Mouse (Mus musculus) embryonic fibroblast, embryonic 13.5 days (primary cell): ENCODE measurements around the gene Sh2b3. TPM values are rescaled to one million over a fixed set of nuclear protein-coding genes. Genes with fewer than 3 reads are reported as not detected.

ENCODE experiments used
- H3K27ac ChIP-seq: 2 replicates; pipeline ENCODE4 v1.5.1; 2012; ENCODE audit warnings: low read length, control low read depth, inconsistent platforms; ENCODE audit not compliant: insufficient read depth
- H3K4me1 ChIP-seq: 2 replicates; pipeline ENCODE4 v1.6.1; 2011; ENCODE audit warnings: low read length; ENCODE audit not compliant: control insufficient read depth, insufficient read depth
- H3K4me3 ChIP-seq: 2 replicates; pipeline ENCODE4 v1.5.1; 2011; ENCODE audit warnings: mild to moderate bottlenecking, control low read depth, low read length; ENCODE audit not compliant: insufficient read depth
- CTCF ChIP-seq: IDR thresholded peaks from 2 replicates; pipeline ENCODE4 v1.5.1; 2011; ENCODE audit warnings: mild to moderate bottlenecking, control low read depth, low read length, moderate library complexity, borderline replicate concordance; ENCODE audit not compliant: insufficient read depth
- POLR2A ChIP-seq: IDR thresholded peaks from 2 replicates; pipeline ENCODE4 v1.6.1; 2011; ENCODE audit warnings: low read depth, mild to moderate bottlenecking, control low read depth, low read length, moderate library complexity
- polyA plus RNA-seq: library from polyadenylated mRNA; stranded (reverse); fragments of >200 nt; gene quantifications from 2 replicates; pipeline ENCODE4 v1.2.4, GENCODE M21; 2011; ENCODE audit warnings: low read depth; ENCODE audit not compliant: missing spikeins, insufficient read length

Gene Sh2b3
- polyA plus RNA-seq, 1 experiment = 21.1 TPM

DNA sequence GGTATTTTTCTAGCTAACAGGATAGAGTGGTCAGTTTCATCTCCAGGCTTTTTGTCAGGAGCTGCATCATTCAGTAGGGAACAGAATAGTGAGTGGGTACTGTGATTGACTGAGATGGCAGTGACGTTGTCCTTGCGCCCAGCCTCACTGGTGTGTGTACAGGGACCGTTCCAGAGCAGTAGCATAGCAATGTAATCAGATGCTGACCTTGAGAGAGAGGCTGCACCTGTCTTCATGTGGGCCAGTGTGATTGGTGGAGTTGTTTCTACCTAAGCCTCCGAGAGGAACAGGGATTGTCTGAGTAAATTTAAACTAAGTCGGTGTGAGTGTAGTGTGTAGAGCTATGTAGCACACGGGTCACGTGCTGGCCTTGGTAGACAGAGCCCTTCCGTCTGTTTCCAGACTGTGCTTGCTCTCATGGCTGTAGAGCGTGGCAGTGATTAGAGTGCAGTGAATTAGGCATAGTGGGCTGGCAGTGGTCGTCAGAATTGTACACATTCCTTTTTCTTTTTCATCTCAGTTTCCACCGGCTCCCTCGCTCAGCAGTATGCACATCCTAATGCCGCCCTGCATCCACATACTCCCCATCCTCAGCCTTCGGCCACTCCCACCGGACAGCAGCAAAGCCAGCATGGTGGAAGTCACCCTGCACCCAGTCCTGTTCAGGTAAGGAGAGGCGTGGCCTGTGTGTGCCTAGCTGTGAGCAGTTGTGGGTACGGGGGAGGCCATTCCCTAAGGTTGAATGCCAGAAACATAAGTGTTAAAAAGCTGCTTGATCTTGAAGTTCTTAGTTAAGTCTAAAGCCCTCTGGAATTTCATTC, 26.9 kb downstream of the Sh2b3 start:
- H3K4me1 ChIP-seq = peaks cover 2% of the 10 kb centered on the region; the same call in 1 of the 2 replicates
- no peak overlapping the region for H3K4me3 ChIP-seq
- TF ChIP-seq POLR2A = no peak
- TF ChIP-seq CTCF = no peak
- H3K27ac ChIP-seq = no peak overlapping the region

GRCm38 (mm10) chr5:121809667-121810224, 27.7 kb downstream of the Sh2b3 start:
- Histone ChIP-seq H3K4me3 (no peak overlapping the region), H3K4me1 (peaks cover 2% of the 10 kb centered on the region; the same call in 1 of the 2 replicates)
- TF ChIP-seq POLR2A (no peak), CTCF (no peak)

GRCm38 (mm10) chr5:121808202-121808601, 29.2 kb downstream of the Sh2b3 start:
- no peak overlapping the region for H3K27ac ChIP-seq
- peaks cover 2% of the 10 kb centered on the region; the same call in 1 of the 2 replicates for H3K4me1 ChIP-seq
- H3K4me3 ChIP-seq = no peak overlapping the region
- TF ChIP-seq CTCF (no peak), POLR2A (no peak)

More at GRCm38 (mm10) chr5:121809667-121810224, 27.7 kb downstream of the Sh2b3 start:
- H3K27ac ChIP-seq = no peak overlapping the region

DNA sequence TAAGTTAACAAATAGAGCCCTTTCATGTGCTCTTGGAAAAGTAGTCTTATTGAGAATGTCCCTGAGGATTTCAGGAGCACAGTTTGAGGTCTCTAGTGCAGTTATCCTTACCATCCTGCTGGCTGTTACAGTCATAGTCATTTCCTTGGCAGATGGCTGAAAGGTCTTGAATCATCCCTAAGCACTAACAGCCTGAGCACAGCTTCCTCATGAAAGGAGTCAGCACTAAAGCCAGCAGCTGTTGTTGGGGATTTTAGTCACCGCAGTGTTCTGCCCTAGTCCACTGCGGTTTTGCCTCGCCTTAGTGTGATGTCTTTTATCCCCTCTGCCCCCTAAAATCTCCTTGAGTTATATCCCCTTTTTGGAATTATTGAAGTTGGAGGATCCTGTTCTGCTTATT, 30.3 kb downstream of the Sh2b3 start:
- Histone ChIP-seq H3K4me1 (peaks cover 2% of the 10 kb centered on the region; the same call in 1 of the 2 replicates), H3K27ac (peak overlapping the region; percentile 15; the same call in 1 of the 2 replicates), H3K4me3 (no peak overlapping the region)
- TF ChIP-seq POLR2A (no peak), CTCF (no peak)

DNA sequence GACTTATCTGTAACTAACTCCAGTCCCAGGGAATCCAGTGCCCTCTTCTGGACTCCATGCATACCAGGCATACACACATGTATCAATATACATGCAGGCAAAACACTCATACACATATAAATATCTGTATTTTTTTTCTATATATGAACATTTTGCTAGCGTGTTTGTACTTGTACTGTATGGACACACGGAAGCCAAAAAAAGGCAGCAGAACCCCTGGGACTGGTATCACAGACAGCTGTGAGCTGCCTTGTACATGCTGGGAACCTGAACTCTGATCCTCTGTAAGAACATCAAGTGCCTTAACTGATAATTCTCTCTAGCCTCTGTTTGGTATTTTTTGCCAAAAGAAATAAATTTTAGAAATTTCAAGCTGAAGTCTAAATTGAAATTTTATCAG, 39.0 kb downstream of the Sh2b3 start:
- Histone ChIP-seq H3K4me1 (no peaks in the 10 kb centered on the region), H3K4me3 (no peak overlapping the region), H3K27ac (no peak overlapping the region)
- TF ChIP-seq POLR2A (no peak), CTCF (no peak)

DNA sequence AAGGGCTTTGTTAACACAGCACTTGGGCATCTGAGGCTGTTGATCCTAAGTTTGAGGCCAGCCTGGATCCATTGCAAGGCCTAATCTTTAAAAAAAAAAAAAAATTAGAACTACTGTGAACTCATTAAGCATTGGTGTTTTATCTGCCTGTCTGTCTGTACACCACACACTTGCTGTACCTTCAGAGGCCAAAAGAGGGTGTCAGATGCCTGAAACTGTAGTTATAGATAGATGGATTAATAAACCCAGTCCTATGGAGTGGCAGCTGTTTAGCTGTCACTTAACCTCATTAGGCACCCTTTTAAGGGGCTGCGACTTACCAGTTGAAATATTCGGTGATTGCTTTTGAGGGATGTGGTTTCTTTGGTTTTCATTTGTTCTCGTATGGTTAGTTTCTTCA, 41.6 kb downstream of the Sh2b3 start:
- Histone ChIP-seq H3K4me3 (no peak overlapping the region), H3K4me1 (no peaks in the 10 kb centered on the region), H3K27ac (no peak overlapping the region)
- TF ChIP-seq POLR2A (no peak), CTCF (no peak)

- Histone ChIP-seq H3K27ac (no peak overlapping the region), H3K4me3 (no peak overlapping the region), H3K4me1 (no peaks in the 10 kb centered on the region)
- TF ChIP-seq POLR2A (no peak), CTCF (no peak)
Measured at GRCm38 (mm10) chr5:121791026-121791425, 46.4 kb downstream of the Sh2b3 start.

GRCm38 (mm10) chr5:121783862-121784500, 53.5 kb downstream of the Sh2b3 start:
- no peak overlapping the region for H3K4me3 ChIP-seq
- H3K4me1 ChIP-seq = peaks cover 6% of the 10 kb centered on the region; the same call in 1 of the 2 replicates
- no peak overlapping the region for H3K27ac ChIP-seq
- no peak for TF ChIP-seq POLR2A
- TF ChIP-seq CTCF = 0 out of 2 replicates have a peak, but pooled peaks have one; percentile 2

DNA sequence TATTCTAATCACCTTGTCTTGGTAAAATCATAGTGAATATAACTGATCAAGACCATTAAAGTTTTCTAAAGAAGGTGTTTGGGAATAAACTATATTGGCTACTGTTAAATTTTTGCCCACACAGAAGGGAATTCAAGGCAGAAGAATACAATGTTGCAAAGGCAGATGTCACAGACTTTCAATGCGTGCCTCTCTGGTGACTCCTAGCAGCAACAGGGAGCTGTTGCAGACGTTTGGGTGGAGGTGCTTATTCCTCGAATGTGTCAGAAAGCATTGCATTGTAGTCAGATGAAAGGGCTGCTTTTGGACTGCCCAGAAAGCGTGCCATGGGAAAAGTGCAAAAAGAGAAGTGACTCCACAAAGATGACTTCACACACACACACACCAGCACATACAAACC, 55.0 kb downstream of the Sh2b3 start:
- Histone ChIP-seq H3K27ac (no peak overlapping the region), H3K4me3 (no peak overlapping the region), H3K4me1 (peaks cover 6% of the 10 kb centered on the region; the same call in 1 of the 2 replicates)
- TF ChIP-seq POLR2A (no peak), CTCF (no peak)

DNA sequence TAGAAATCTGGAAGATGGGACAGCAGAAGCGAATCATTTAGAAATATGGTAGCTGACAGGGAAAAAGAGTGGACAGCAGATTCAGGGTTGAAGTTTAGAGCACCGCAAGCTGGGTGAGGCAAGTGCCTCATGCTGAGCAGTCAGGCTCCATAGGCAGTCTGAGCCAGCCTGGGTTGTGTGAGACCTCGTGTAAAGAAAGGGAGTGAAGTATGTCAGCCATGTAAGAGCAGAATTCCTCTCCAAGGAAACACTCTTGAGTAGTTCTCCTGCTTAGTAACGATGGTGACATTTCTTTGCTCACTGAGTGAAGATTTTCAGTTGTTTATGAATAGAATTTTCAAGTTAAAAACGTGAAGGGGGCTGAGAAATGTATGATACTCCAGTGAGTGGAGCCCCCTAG, 57.3 kb downstream of the Sh2b3 start:
- peaks cover 6% of the 10 kb centered on the region; the same call in 1 of the 2 replicates for H3K4me1 ChIP-seq
- H3K4me3 ChIP-seq = no peak overlapping the region
- H3K27ac ChIP-seq = no peak overlapping the region
- TF ChIP-seq CTCF (no peak), POLR2A (no peak)
